Mouse (Mus musculus) regulatory T cell (primary cell): Measurements from ENCODE around the gene St5.

ENCODE experiments used
- in situ Hi-C: fragments of 300-600 bp; cut with MboI, MseI; formaldehyde crosslinking; loops from one replicate; pipeline ENCODE4 v1.15.1; 2025; ENCODE audit warnings: high pct_unique_total_duplicates

Gene St5

DNA sequence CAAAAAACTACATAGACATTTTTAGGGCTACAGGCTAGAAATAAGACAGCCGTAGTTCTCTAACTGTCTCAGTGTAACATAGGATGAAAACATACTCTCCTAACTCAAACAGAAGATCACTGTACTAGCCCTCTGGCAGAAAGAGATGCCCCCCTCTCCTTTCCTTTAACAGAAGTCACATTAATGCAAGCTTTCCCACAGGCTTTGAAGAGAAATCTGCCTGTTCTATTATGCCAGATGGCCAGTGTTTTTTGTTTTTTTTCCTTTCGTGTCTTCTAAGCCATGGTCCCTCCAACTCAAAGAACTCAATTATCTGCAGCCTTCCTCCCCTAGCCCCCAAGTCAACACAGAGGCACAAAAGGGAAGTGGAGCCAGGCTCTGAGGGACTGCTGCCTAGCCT lies 90.9 kb downstream of the St5 start:
- in situ Hi-C loops = no loop called here

- in situ Hi-C loops = no loop called here
Observed at GRCm38 (mm10) chr7:109610348-109610747, 93.1 kb downstream of the St5 start.

DNA sequence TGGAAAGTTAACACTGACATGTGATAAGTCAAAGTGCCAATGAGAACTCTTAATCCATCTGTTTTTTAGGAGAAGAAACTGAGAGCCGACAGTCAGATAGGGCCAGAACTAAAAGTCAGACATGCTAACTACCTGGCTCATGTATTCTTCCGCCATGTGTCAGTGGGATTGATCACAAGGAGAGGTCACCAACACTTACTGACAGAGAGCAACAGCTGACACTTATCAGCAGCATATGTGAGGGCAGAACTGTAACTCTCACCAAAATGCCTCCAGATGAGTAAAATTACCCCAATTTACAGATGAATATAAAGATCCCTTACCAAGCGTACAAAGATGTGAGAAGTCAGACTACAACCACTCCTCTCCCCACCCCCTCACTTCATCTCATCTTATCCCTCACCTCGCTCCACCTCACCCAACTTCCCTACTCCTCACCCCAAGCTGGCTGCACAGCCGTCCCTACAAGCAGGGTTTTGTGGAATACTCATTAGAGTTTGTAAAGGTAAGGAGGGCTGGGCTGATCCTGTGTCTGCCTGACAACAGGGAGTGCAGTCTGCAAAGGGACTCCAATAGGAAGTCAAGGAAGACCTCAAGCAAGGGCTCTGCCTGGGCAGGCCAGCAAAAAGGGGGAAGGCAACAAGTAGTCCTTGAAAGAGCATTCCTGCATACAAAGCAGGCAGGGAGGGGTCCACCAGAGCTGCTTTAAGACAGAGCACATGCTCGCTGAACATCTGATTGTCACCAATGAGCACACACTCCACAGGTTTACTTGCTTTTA lies 93.7 kb downstream of the St5 start:
- in situ Hi-C loops = no loop called here

- in situ Hi-C loops = no loop called here
Observed at GRCm38 (mm10) chr7:109608831-109609230, 94.6 kb downstream of the St5 start.

GRCm38 (mm10) chr7:109606994-109607610 lies 96.3 kb downstream of the St5 start:
- in situ Hi-C loops = no loop called here

GRCm38 (mm10) chr7:109602562-109602961 lies 100.8 kb downstream of the St5 start:
- in situ Hi-C loops = no loop called here

GRCm38 (mm10) chr7:109602022-109602421 lies 101.4 kb downstream of the St5 start:
- in situ Hi-C loops = no loop called here

DNA sequence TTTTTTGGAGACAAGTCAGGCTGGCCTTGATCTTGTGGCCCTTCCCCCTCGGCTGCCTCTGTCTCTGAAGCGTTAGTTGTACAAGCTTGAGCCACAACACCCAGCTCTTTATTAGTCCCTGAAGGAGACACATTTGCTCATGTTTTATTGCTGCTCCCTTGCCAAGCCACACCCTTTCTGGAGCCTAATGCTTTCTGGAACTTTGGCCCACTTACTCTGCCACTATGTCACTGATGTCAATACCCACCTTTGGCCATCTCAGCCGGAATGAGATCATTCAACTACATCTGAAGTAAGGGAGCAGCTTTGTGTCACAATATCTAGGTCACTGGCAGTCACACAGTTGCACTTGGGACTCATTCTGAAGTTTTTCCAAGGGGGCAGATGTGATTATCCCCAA lies 102.7 kb downstream of the St5 start:
- in situ Hi-C loops = no loop called here

DNA sequence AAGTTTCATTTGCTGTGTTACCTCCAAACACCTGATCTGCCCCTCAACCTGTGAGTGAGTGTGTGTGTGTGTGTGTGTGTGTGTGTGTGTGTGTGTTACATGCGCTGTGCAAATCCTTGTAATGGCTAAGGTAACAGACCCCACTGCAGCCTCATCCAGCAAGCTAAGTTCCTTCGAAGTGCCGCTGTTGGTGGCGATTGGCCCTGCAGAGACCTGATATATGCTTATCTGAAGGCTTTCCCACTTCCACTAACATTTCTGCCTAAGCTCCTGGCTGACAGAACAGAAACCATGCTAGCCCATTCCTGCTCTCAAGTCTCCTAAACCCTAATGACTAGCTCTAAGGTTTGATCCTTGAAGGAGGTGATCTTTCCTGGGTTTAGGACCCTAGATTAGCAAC lies 103.4 kb downstream of the St5 start:
- in situ Hi-C loops = no loop called here

DNA sequence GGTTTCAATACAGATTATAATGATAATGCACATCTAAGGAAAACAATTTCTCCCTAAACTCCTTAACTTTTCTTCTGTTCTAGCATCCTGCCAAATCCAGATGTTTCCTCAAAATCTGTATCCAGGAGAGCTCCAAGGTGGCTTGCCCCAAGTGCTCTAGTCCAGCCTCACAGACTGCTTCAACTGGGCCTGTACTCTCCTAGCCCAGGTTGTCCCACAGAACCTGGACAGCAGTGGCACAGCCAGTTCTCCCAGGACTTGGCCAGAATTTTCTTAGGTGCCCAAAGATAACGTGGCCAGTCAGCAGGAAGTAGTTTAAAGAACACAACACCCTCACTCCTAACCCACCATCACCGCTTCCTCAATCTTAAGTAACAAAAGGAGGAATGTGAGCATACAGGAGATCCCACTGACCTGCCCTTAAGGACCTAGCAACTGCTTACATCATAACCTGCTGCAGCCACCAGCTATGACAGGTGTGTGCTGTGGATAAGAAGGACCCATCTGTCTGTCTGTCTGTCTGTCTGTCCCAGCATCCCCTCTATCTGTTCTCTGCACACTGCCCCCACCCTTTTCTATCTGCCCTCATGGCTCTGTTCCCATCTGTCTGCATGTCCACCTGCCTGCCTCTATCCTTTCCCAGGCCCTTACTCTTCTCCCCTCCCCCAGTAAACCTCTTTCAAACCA lies 108.4 kb downstream of the St5 start:
- in situ Hi-C loops = no loop called here

GRCm38 (mm10) chr7:109593992-109594391 lies 109.4 kb downstream of the St5 start:
- in situ Hi-C loops = no loop called here

DNA sequence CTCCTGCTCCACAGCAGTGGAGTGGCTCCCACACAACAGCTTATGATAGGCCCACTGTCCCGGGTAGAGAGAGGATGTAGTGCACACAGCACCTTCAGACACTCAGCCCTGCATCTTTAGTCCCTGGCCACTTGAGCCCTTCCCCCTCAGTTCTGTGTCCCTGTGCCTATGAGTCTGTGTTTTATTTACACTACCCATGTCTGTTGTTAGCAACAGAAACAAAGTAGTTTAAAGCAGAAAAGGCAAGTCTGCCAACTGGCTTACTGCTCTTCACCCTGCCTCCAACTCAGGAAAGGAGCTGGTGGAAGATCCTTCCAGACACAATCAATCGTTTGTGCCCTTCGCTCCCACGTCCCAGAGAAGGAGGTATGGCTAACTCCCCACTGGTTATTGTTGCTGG lies 111.2 kb downstream of the St5 start:
- in situ Hi-C loops = no loop called here

- in situ Hi-C loops = no loop called here
Observed at GRCm38 (mm10) chr7:109590576-109590975, 112.8 kb downstream of the St5 start.

- in situ Hi-C loops = no loop called here
Observed at GRCm38 (mm10) chr7:109588990-109589389, 114.4 kb downstream of the St5 start.

DNA sequence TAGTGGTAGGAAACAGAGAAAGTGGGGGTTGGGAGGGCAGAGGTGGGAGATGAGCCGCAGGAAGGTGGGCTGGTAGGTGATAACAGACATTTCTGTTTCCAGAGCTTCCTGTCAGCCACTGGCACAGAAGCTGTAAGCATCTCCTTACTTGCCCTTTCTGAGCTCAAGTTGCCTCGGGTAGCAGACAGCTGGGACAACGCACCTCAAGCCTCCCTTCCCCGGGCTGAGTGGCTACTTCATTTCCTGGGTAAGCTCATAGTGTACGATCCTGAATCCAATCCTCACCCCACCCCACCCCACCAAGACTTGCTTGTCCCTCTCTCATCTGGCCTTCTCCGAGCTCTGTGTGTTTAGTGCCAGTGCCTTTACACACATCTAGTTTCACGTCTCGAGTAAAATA lies 115.3 kb downstream of the St5 start:
- in situ Hi-C loops = no loop called here

DNA sequence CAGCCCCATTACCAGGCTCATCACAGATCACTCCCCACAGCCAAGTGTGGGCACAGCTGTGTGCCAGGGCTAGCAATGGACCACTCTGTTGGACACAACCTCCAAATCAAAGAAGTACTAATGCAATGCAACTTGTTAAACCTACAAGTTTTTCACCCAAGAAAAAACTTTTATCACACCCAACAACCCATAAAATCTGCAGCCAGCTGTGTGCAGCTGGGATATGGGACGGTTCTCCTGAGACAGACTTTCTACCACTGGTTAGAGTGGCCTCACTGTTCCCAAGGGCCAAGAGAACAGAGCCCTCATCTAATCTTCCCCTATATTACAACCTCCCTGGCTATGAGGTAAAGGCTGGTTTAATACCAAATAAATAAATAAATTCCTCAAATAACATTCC lies 118.9 kb downstream of the St5 start:
- in situ Hi-C loops = no loop called here

DNA sequence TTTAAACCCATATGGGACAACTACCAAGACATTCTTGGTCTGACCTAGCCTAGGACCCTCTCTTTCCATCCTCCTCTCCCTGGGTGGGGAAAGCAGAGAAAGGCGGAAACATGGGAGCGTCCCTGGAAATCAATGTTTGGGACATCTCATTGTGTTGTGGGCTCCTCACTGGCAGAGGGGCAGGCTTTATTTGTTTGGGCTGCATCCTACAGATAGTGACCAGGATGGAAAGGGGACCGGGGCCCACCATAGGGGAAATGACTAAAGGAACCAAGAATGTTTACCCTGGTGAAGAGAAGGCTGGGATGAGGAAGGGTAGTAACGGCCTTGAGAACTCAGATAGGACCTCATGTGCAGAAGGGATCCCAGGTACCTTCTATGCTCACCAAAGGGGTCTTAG lies 122.9 kb downstream of the St5 start:
- in situ Hi-C loops = no loop called here

GRCm38 (mm10) chr7:109579585-109580307 lies 123.7 kb downstream of the St5 start:
- in situ Hi-C loops = no loop called here

- in situ Hi-C loops = no loop called here
Observed at GRCm38 (mm10) chr7:109578880-109579584, 124.4 kb downstream of the St5 start.

- in situ Hi-C loops = no loop called here
Observed at GRCm38 (mm10) chr7:109576321-109577314, 126.8 kb downstream of the St5 start.
